Mouse (Mus musculus) adrenal gland, postnatal 0 days (tissue): ENCODE results near the gene Gm9844. TPM values are rescaled to one million over a fixed set of nuclear protein-coding genes. Genes with fewer than 3 reads are reported as not detected.

Experiments used
- polyA plus RNA-seq: library from polyadenylated mRNA; unstranded; fragments of >200 nt; fragmentation: Nextera tagmentation; extraction: Ambion mirVana; gene quantifications from 2 replicates; pipeline ENCODE4 v1.2.1, GENCODE M21; 2015

Gene Gm9844
- 9.4 and 19.0 TPM in 2 replicates for polyA plus RNA-seq

GRCm38 (mm10) chr7:24861913-24862312, at the start of gene Gm9844:
Gene Gm9844 (plus strand): TSS chr7:24862213.

DNA sequence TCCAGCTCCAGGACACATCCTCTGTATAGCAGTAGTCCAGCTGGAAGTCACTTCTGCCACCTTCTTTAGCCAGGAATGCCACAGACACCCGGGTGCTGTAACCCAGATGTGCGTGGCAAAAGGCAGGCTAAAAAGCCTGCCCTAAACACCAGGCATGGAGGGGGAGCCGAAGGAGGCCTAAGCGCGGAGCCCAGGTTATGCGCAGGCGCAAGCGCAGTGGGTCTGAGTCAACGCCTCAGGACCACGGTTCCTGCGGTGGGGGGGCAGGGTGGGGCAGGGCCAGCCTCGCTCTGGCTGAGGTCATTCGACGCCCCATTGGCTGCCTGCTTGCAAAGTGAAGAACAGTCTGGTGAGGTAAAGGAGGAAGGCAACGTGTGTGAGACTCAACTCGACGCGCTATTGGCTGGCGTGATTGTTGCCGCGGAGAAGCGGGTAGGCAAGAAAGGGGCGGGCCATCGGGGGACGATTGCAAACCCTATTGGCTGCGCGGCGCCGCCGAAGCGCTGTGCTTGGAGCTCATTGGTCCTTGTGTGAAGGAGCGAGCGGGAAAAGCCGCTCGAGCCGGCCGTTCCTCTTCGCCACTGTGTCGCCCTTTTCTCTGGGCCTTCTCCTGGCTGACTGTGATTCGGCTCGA, 7.6 kb downstream of the Gm9844 start, which contains the start of the genes Lypd4 and Dmrtc2:
TSS of gene Lypd4 (minus strand) at position 410 of the 634 bp plus-strand sequence.
TSS of gene Dmrtc2 (plus strand) at position 526 of the 634 bp plus-strand sequence.

GRCm38 (mm10) chr7:24883896-24884692, 22.1 kb downstream of the Gm9844 start, which contains the start of gene Rps19:
Gene Rps19 (plus strand): TSS chr7:24884371.

GRCm38 (mm10) chr7:24897224-24897623, 35.2 kb downstream of the Gm9844 start, which contains the start of gene Cd79a:
Gene Cd79a (plus strand): TSS chr7:24897381.

GRCm38 (mm10) chr7:24902630-24903443, 40.8 kb downstream of the Gm9844 start, which contains the start of gene Arhgef1:
Gene Arhgef1 (plus strand): TSS chr7:24902912.

Other genes starting within 250 kb of the Gm9844 start
- 1.6 and 2.0 TPM in 2 replicates for gene Lypd3, start 225.7 kb upstream of the Gm9844 start, polyA plus RNA-seq
- not detected in 2 replicates for gene Tex101, start 185.5 kb upstream of the Gm9844 start, polyA plus RNA-seq
- gene BC049730, start 153.0 kb upstream of the Gm9844 start, polyA plus RNA-seq: not detected in 2 replicates
- not detected in 2 replicates for gene Gm4763, start 135.3 kb upstream of the Gm9844 start, polyA plus RNA-seq
- 0.63 and 0.84 TPM in 2 replicates for gene Cd177, start 101.9 kb upstream of the Gm9844 start, polyA plus RNA-seq
- 0.36 and 0.82 TPM in 2 replicates for gene Ceacam10, start 85.0 kb upstream of the Gm9844 start, polyA plus RNA-seq
- gene Lypd4, start 7.7 kb downstream of the Gm9844 start, polyA plus RNA-seq: not detected in 2 replicates
- not detected in 2 replicates for gene Dmrtc2, start 7.8 kb downstream of the Gm9844 start, polyA plus RNA-seq
- 1,981 and 2,504 TPM in 2 replicates for gene Rps19, start 22.2 kb downstream of the Gm9844 start, polyA plus RNA-seq
- gene Cd79a, start 35.2 kb downstream of the Gm9844 start, polyA plus RNA-seq: 2.2 and 3.0 TPM in 2 replicates
- gene Arhgef1, start 40.7 kb downstream of the Gm9844 start, polyA plus RNA-seq: 50.7 and 65.6 TPM in 2 replicates
- not detected in 2 replicates for gene Gm4881, start 82.3 kb downstream of the Gm9844 start, polyA plus RNA-seq
- 474 and 646 TPM in 2 replicates for gene Rabac1, start 110.5 kb downstream of the Gm9844 start, polyA plus RNA-seq
- 55.3 and 60.0 TPM in 2 replicates for gene Atp1a3, start 143.7 kb downstream of the Gm9844 start, polyA plus RNA-seq
- gene Grik5, start 210.1 kb downstream of the Gm9844 start, polyA plus RNA-seq: 4.1 and 5.5 TPM in 2 replicates
- gene Zfp574, start 210.4 kb downstream of the Gm9844 start, polyA plus RNA-seq: 14.3 and 18.7 TPM in 2 replicates